Mouse (Mus musculus) ES-Bruce4 (cell line): ENCODE data around the gene Ano1. TPM values are rescaled to one million over a fixed set of nuclear protein-coding genes. Genes with fewer than 3 reads are reported as not detected.

Experiments used
- H3K27ac ChIP-seq: 2 replicates; pipeline ENCODE4 v1.5.1; 2012; ENCODE audit warnings: low read length, inconsistent platforms; ENCODE audit not compliant: insufficient read depth
- H3K27me3 ChIP-seq: 2 replicates; pipeline ENCODE4 v1.6.1; 2012; ENCODE audit warnings: mild to moderate bottlenecking, low read length, inconsistent platforms; ENCODE audit not compliant: control insufficient read depth, poor library complexity, insufficient read depth, severe bottlenecking
- H3K36me3 ChIP-seq: 2 replicates; pipeline ENCODE4 v1.6.1; 2012; ENCODE audit warnings: inconsistent platforms, mild to moderate bottlenecking, low read length, moderate library complexity; ENCODE audit not compliant: control insufficient read depth, poor library complexity, insufficient read depth, severe bottlenecking
- H3K4me1 ChIP-seq: one replicate; pipeline ENCODE4 v1.8.1; 2011; ENCODE audit warnings: low read length; ENCODE audit not compliant: control insufficient read depth, insufficient read depth
- H3K4me3 ChIP-seq: 2 replicates; pipeline ENCODE4 v1.5.1; 2011; ENCODE audit warnings: low read depth, mild to moderate bottlenecking, low read length
- H3K9ac ChIP-seq: 2 replicates; pipeline ENCODE4 v1.6.1; 2012; ENCODE audit warnings: low read depth, mild to moderate bottlenecking, inconsistent platforms; ENCODE audit not compliant: poor library complexity, severe bottlenecking
- H3K9me3 ChIP-seq: replicated peaks from 2 replicates; pipeline ENCODE4 v1.6.1; 2012; ENCODE audit warnings: mild to moderate bottlenecking, low read length, inconsistent platforms; ENCODE audit not compliant: control insufficient read depth, poor library complexity, insufficient read depth, severe bottlenecking
- CTCF ChIP-seq: IDR thresholded peaks from one replicate; pipeline ENCODE4 v1.8.1; 2011; ENCODE audit warnings: low read depth, low read length
- EP300 ChIP-seq: IDR thresholded peaks from 2 replicates; pipeline ENCODE4 v1.6.1; 2011; ENCODE audit warnings: low read depth, low read length; ENCODE audit not compliant: insufficient read depth
- POLR2A ChIP-seq: IDR thresholded peaks from one replicate; pipeline ENCODE4 v1.8.1; 2011; ENCODE audit warnings: low read length; ENCODE audit not compliant: insufficient read depth
- polyA plus RNA-seq: library from polyadenylated mRNA; stranded (reverse); fragments of >200 nt; gene quantifications from 2 replicates; pipeline ENCODE4 v1.2.4, GENCODE M21; 2011; ENCODE audit warnings: low read depth; ENCODE audit not compliant: missing spikeins, insufficient read depth, insufficient read length

Gene Ano1
- polyA plus RNA-seq, 1 experiment, result 1.7 TPM

DNA sequence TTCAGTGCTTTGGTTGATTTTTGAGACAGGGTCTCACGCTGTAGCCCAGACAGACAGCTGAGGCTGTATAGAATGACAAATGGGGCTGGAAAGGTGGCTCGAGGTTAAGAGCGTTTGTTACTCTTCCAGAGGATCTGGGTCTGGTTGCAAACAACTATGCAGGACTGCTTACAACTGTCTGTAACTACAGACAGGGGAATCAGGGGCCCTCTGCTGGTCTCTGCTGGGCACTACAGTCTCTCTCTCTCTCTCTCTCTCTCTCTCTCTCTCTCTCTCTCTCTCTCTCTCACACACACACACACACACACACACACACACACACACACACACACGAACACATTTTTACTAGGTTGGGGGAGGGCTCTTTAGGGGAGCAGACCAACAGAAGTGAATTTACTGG is 168.2 kb downstream of the Ano1 start:
- no peak for TF ChIP-seq EP300
- TF ChIP-seq CTCF, result peak; percentile 43
- H3K27ac ChIP-seq, result no peak overlapping the region
- no peak overlapping the region for H3K4me3 ChIP-seq
- H3K9me3 ChIP-seq, result no peaks in the 10 kb centered on the region
- no peaks in the 10 kb centered on the region for H3K4me1 ChIP-seq
- no peaks in the 10 kb centered on the region for H3K27me3 ChIP-seq
- H3K36me3 ChIP-seq, result no peaks in the 10 kb centered on the region; the same call in 1 of the 2 replicates
- H3K9ac ChIP-seq, result no peak overlapping the region

DNA sequence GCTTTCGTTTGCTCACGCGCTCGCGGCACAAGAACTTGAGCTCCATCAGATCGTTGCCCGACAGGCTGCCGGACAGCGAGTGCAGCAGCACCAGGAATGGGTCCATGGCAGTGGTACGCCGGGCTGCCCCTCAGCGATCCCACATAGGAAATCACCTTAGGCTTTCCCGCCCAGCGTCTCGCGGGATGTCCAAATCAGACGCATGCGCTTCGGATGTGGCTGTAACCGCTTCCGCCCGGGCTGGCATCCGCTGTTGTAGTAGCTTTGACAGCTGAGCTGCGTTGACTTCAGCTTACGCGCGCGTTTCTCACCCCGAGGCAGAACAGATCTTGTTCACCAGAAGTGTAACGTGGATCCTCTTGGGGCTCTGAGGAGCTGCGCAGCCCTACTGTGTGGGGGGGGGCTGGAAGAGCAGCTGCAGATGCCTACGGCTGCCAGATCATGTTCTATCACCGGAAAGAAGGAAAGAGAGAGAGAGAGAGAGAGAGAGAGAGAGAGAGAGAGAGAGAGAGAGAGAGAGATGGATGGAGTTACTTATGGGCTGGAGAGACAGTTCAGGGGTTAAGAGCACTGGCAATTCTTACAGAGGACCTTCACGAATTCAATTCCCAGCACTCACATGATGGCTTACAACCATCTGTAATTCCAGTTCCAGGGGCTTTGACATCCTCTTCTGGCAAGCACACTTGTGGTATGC is 169.3 kb downstream of the Ano1 start, which contains the start of gene Fadd:
Gene Fadd (minus strand): TSS at position 180 of the 697 bp plus-strand sequence.
- H3K36me3 ChIP-seq, result no peaks in the 10 kb centered on the region; the same call in 1 of the 2 replicates
- TF ChIP-seq EP300 (no peak), POLR2A (peak; percentile 49), CTCF (no peak)
- peak within 1 kb of the TSS; percentile 37; the same call in 1 of the 2 replicates for H3K27ac ChIP-seq
- no peaks in the 10 kb centered on the region for H3K27me3 ChIP-seq
- no peaks in the 10 kb centered on the region for H3K9me3 ChIP-seq
- H3K9ac ChIP-seq, result peak within 1 kb of the TSS; percentile 54
- H3K4me1 ChIP-seq, result no peaks in the 10 kb centered on the region
- H3K4me3 ChIP-seq, result peak within 1 kb of the TSS; percentile 84

DNA sequence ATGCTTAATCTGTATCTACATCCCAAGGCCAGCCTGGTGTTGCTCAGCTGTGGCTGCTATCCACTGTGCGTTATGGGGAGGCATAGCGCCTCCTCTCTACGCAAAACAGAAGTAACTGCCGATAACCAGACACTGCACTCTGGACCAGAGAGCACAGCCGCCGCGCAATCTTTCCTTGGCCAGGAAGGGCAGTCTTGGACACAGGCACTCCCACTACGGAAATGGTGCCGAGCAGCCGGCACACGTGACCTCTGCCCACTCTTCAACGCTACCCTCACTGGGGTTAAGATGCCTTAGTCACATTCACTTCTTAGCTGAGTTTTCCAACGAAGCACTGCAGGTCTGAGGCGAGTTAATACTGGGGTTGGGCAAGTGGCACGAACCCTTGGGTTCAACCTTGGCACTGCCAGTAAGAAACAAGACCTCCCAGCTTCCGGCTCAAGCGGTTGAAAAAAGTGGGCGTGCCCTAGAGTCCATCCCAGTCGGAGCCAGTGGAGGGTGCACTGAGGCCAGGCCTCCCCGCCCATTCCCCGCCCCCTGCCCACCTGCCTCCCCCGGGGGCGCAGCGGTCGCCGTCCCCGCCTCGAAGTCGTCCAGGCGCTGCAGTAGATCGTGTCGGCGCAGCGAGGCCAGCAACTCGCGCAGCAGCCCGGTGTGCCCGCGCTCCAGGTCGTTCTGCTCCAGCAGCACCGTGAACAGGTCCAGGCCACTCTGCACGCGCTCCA is 170.1 kb downstream of the Ano1 start:
- TF ChIP-seq EP300, result no peak
- TF ChIP-seq POLR2A, result peak; percentile 6
- peak; percentile 53 for TF ChIP-seq CTCF

DNA sequence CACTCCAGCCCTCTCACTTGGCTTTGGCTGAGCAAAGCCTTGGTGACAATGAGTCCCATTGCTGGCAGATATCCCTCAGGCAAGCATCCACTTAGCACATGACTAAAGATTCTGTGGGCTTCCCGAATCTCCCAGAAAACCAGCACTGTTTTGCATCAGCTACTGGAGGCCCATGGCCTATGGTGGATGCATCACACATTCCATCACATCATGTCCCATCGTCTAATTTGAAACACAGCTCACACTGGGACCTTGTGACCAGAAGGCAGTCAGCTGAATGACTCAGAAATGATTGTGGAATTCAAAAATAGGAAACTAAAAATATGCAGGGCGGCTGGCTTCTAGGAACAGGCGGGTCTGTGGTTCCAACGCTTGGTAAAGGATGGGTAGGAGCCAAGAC is 173.9 kb downstream of the Ano1 start:
- no peak overlapping the region for H3K4me3 ChIP-seq
- H3K36me3 ChIP-seq, result no peaks in the 10 kb centered on the region; the same call in 1 of the 2 replicates
- no peak for TF ChIP-seq CTCF
- H3K27ac ChIP-seq, result no peak overlapping the region
- H3K9me3 ChIP-seq, result no peaks in the 10 kb centered on the region
- no peaks in the 10 kb centered on the region for H3K27me3 ChIP-seq
- H3K4me1 ChIP-seq, result peaks cover 3% of the 10 kb centered on the region
- H3K9ac ChIP-seq, result no peak overlapping the region

More for the DNA sequence above, 170.1 kb downstream of the Ano1 start:
- Histone ChIP-seq H3K4me3 (peak overlapping the region; percentile 84), H3K4me1 (no peaks in the 10 kb centered on the region), H3K9me3 (no peaks in the 10 kb centered on the region), H3K27ac (peak overlapping the region; percentile 37; the same call in 1 of the 2 replicates), H3K36me3 (no peaks in the 10 kb centered on the region; the same call in 1 of the 2 replicates), H3K27me3 (no peaks in the 10 kb centered on the region), H3K9ac (peak overlapping the region; percentile 54)

DNA sequence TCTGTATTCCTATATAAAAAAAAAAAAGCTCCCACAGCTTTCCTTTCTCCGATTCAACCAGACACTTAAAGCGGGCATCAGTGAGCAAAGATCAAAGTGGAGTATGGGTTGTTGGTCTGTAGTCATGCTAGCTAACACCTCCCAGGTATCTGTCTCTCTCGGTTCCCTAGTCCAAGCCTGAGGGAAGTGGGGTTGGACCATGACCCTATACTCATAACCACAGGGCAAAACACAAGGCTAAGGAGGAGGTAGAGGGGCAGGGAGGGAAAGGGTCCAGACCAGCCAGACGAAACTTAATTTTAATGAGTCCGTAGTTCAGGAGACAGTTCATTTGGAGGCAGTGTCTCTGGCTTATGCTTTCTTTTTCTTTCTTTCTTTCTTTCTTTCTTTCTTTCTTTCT is 179.5 kb downstream of the Ano1 start:
- Histone ChIP-seq H3K4me3 (no peak overlapping the region), H3K9ac (no peak overlapping the region), H3K9me3 (no peaks in the 10 kb centered on the region), H3K4me1 (peaks cover 3% of the 10 kb centered on the region), H3K27me3 (no peaks in the 10 kb centered on the region), H3K36me3 (no peaks in the 10 kb centered on the region), H3K27ac (no peak overlapping the region)
- TF ChIP-seq POLR2A (no peak), EP300 (no peak), CTCF (no peak)

DNA sequence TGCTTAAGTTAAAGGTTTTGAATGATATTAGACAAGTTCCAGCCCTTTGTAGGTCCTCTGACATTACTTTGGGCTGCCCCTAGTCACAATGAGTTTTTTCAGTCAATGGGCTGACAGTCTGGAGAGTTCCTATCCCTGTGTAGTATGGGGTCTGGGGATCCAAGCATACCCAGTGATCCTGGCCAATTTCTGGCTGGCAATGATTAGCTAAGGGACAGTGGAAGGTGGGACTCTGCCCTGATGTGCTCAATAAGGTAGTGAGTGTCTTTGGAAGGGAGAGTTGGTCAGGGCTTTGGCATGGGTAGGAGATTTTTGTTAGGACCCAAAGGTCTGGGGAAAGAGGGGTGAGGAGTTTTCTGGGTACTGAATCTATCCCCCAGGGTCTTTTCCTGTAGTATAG is 180.2 kb downstream of the Ano1 start:
- Histone ChIP-seq H3K4me1 (peaks cover 4% of the 10 kb centered on the region), H3K4me3 (no peak overlapping the region), H3K9me3 (no peaks in the 10 kb centered on the region), H3K27me3 (no peaks in the 10 kb centered on the region), H3K9ac (no peak overlapping the region), H3K36me3 (no peaks in the 10 kb centered on the region), H3K27ac (no peak overlapping the region)
- TF ChIP-seq EP300, result no peak
- TF ChIP-seq CTCF, result no peak
- TF ChIP-seq POLR2A, result no peak
